Mouse (Mus musculus): ENCODE measurements around the gene Wwox. TPM values are rescaled to one million over a fixed set of nuclear protein-coding genes. Genes with fewer than 3 reads are reported as not detected.
A peak's percentile ranks its signal among the peaks of the same experiment; 100 is the strongest.

The Wwox gene
- polyA plus RNA-seq, 1 experiment from 2014 or later, result 11.6 TPM

GRCm38 (mm10) chr8:114593424-114594157, 154.1 kb downstream of the Wwox start:
- ATAC-seq (no peak), DNase-seq (ENCODE audit: low spot score) (no peak)
- Histone ChIP-seq H3K27me3 (replicated peaks; ENCODE audit: insufficient read depth, low read length) (no peaks in the 10 kb centered on the region), H3K9ac (replicated peaks; ENCODE audit: low read depth) (no peak overlapping the region), H3K27ac (ENCODE audit: low read length) (no peak overlapping the region), H3K4me1 (ENCODE audit: insufficient read depth, low read depth, low read length) (no peaks in the 10 kb centered on the region), H3K36me3 (ENCODE audit: insufficient read depth, low read length) (no peaks in the 10 kb centered on the region), H3K4me2 (replicated peaks; ENCODE audit: low read depth, low read length) (no peak overlapping the region), H3K4me3 (ENCODE audit: low read depth, low read length) (no peak overlapping the region), H3K9me3 (ENCODE audit: low read length) (no peaks in the 10 kb centered on the region)
- WGBS, result 78% methylated on average over 19 of the region's 19 CpGs
- no peak for TF ChIP-seq CTCF (IDR thresholded peaks at IDR 0.05)
- TF ChIP-seq EP300 (IDR thresholded peaks at IDR 0.05), result no peak

GRCm38 (mm10) chr8:114594811-114595210, 155.4 kb downstream of the Wwox start:
- Histone ChIP-seq H3K4me3 (ENCODE audit: low read depth, low read length) (no peak overlapping the region), H3K9ac (replicated peaks; ENCODE audit: low read depth) (no peak overlapping the region), H3K27me3 (replicated peaks; ENCODE audit: insufficient read depth, low read length) (no peaks in the 10 kb centered on the region), H3K4me2 (replicated peaks; ENCODE audit: low read depth, low read length) (no peak overlapping the region), H3K9me3 (ENCODE audit: low read length) (no peaks in the 10 kb centered on the region), H3K36me3 (ENCODE audit: insufficient read depth, low read length) (no peaks in the 10 kb centered on the region), H3K27ac (ENCODE audit: low read length) (no peak overlapping the region), H3K4me1 (ENCODE audit: insufficient read depth, low read depth, low read length) (no peaks in the 10 kb centered on the region)
- ATAC-seq (no peak), DNase-seq (ENCODE audit: low spot score) (peak; percentile 34)
- TF ChIP-seq EP300 (IDR thresholded peaks at IDR 0.05) (no peak), CTCF (IDR thresholded peaks at IDR 0.05) (no peak)
- WGBS, result 68% methylated on average over 5 of the region's 5 CpGs

- Histone ChIP-seq H3K4me2 (replicated peaks; ENCODE audit: low read depth, low read length) (no peak overlapping the region), H3K4me1 (ENCODE audit: insufficient read depth, low read depth, low read length) (no peaks in the 10 kb centered on the region), H3K9me3 (ENCODE audit: low read length) (no peaks in the 10 kb centered on the region), H3K9ac (replicated peaks; ENCODE audit: low read depth) (no peak overlapping the region), H3K36me3 (ENCODE audit: insufficient read depth, low read length) (no peaks in the 10 kb centered on the region), H3K27ac (ENCODE audit: low read length) (no peak overlapping the region), H3K4me3 (ENCODE audit: low read depth, low read length) (no peak overlapping the region), H3K27me3 (replicated peaks; ENCODE audit: insufficient read depth, low read length) (no peaks in the 10 kb centered on the region)
- WGBS, result 63% methylated on average over 10 of the region's 10 CpGs
- TF ChIP-seq EP300 (IDR thresholded peaks at IDR 0.05), result no peak
- no peak for TF ChIP-seq CTCF (IDR thresholded peaks at IDR 0.05)
- no peak for ATAC-seq
- DNase-seq (ENCODE audit: low spot score), result no peak
These were observed 160.1 kb downstream of the Wwox start for GRCm38 (mm10) chr8:114599555-114599954.

- TF ChIP-seq CTCF (IDR thresholded peaks at IDR 0.05) (no peak), EP300 (IDR thresholded peaks at IDR 0.05) (no peak)
- ATAC-seq, result no peak
- Histone ChIP-seq H3K27ac (ENCODE audit: low read length) (no peak overlapping the region), H3K27me3 (replicated peaks; ENCODE audit: insufficient read depth, low read length) (no peaks in the 10 kb centered on the region), H3K4me2 (replicated peaks; ENCODE audit: low read depth, low read length) (no peak overlapping the region), H3K9me3 (ENCODE audit: low read length) (no peaks in the 10 kb centered on the region), H3K4me1 (ENCODE audit: insufficient read depth, low read depth, low read length) (no peaks in the 10 kb centered on the region), H3K9ac (replicated peaks; ENCODE audit: low read depth) (no peak overlapping the region), H3K4me3 (ENCODE audit: low read depth, low read length) (no peak overlapping the region), H3K36me3 (ENCODE audit: insufficient read depth, low read length) (no peaks in the 10 kb centered on the region)
- 89% methylated on average over 11 of the region's 11 CpGs for WGBS
- DNase-seq (ENCODE audit: low spot score), result no peak
These were observed 160.7 kb downstream of the Wwox start for GRCm38 (mm10) chr8:114600196-114600595.

GRCm38 (mm10) chr8:114603046-114603445, 163.6 kb downstream of the Wwox start:
- no peak for TF ChIP-seq CTCF (IDR thresholded peaks at IDR 0.05)
- TF ChIP-seq EP300 (IDR thresholded peaks at IDR 0.05), result no peak
- no peaks in the 10 kb centered on the region for H3K9me3 ChIP-seq (ENCODE audit: low read length)
- no peak overlapping the region for H3K4me2 ChIP-seq (replicated peaks; ENCODE audit: low read depth, low read length)
- H3K27ac ChIP-seq (ENCODE audit: low read length), result no peak overlapping the region
- ATAC-seq (no peak), DNase-seq (ENCODE audit: low spot score) (no peak)
- no peak overlapping the region for H3K4me3 ChIP-seq (ENCODE audit: low read depth, low read length)
- H3K36me3 ChIP-seq (ENCODE audit: insufficient read depth, low read length), result no peaks in the 10 kb centered on the region
- H3K9ac ChIP-seq (replicated peaks; ENCODE audit: low read depth), result no peak overlapping the region
- no peaks in the 10 kb centered on the region for H3K27me3 ChIP-seq (replicated peaks; ENCODE audit: insufficient read depth, low read length)
- WGBS, result 70% methylated on average over 3 of the region's 4 CpGs
- no peaks in the 10 kb centered on the region for H3K4me1 ChIP-seq (ENCODE audit: insufficient read depth, low read depth, low read length)

- no peaks in the 10 kb centered on the region for H3K9me3 ChIP-seq (ENCODE audit: low read length)
- DNase-seq (ENCODE audit: low spot score), result peak; percentile 49
- H3K4me1 ChIP-seq (ENCODE audit: insufficient read depth, low read depth, low read length), result no peaks in the 10 kb centered on the region
- H3K27me3 ChIP-seq (replicated peaks; ENCODE audit: insufficient read depth, low read length), result no peaks in the 10 kb centered on the region
- ATAC-seq, result no peak
- no peak overlapping the region for H3K27ac ChIP-seq (ENCODE audit: low read length)
- 40% methylated on average over 6 of the region's 6 CpGs for WGBS
- no peak for TF ChIP-seq EP300 (IDR thresholded peaks at IDR 0.05)
- no peak for TF ChIP-seq CTCF (IDR thresholded peaks at IDR 0.05)
- H3K36me3 ChIP-seq (ENCODE audit: insufficient read depth, low read length), result no peaks in the 10 kb centered on the region
- H3K9ac ChIP-seq (replicated peaks; ENCODE audit: low read depth), result no peak overlapping the region
- no peak overlapping the region for H3K4me2 ChIP-seq (replicated peaks; ENCODE audit: low read depth, low read length)
- no peak overlapping the region for H3K4me3 ChIP-seq (ENCODE audit: low read depth, low read length)
These were observed 164.1 kb downstream of the Wwox start for GRCm38 (mm10) chr8:114603561-114603960.

Measured in lung, postnatal 0 days (tissue).